Mouse (Mus musculus): ENCODE data around the gene Samd13. TPM values are rescaled to one million over a fixed set of nuclear protein-coding genes. Genes with fewer than 3 reads are reported as not detected.

Samd13 gene
- polyA plus RNA-seq, 1 experiment from 2014 or later = 0.72 TPM

DNA sequence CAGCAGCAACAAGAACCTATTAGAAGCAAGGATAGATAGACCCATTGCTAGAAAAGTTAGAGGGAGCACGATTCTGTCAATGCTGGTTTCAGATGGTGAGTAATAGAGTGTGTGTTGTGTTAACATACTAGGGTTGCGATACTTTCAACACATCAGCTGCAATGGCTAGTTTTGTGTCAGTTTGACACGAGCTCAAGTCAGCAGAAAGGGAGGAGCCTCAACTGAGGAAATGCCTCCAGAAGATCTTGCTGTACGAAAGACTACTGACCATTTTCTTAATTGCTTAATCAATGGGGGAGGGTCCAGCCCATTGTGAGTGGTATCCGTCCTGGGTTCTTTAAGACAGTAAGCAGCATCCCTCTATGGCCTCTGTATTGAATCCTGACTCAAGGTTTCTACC, 7.2 kb upstream of the Samd13 start:
- Histone ChIP-seq H3K27ac (replicated peaks) (no peak overlapping the region), H3K4me1 (no peaks in the 10 kb centered on the region), H3K36me3 (no peaks in the 10 kb centered on the region), H3K9me3 (replicated peaks) (no peaks in the 10 kb centered on the region), H3K27me3 (ENCODE audit: low read depth, poor library complexity, severe bottlenecking) (no peaks in the 10 kb centered on the region), H3K4me3 (no peak overlapping the region)
- WGBS = 88% methylated on average over 5 of the region's 5 CpGs
- DNase-seq (ENCODE audit: low spot score) = no peak

- H3K4me3 ChIP-seq = no peak overlapping the region
- DNase-seq (ENCODE audit: low spot score) = no peak
- 87% methylated on average over 4 of the region's 4 CpGs for WGBS
- H3K4me1 ChIP-seq = peaks cover 21% of the 10 kb centered on the region
- H3K27me3 ChIP-seq (ENCODE audit: low read depth, poor library complexity, severe bottlenecking) = peaks cover 31% of the 10 kb centered on the region
- no peaks in the 10 kb centered on the region for H3K9me3 ChIP-seq (replicated peaks)
- H3K36me3 ChIP-seq = no peaks in the 10 kb centered on the region
- no peak overlapping the region for H3K27ac ChIP-seq (replicated peaks)
These were observed 1.8 kb upstream of the Samd13 start for GRCm38 (mm10) chr3:146687121-146687725.

GRCm38 (mm10) chr3:146686428-146686827, 1.0 kb upstream of the Samd13 start:
- no peaks in the 10 kb centered on the region for H3K9me3 ChIP-seq (replicated peaks)
- no peaks in the 10 kb centered on the region for H3K36me3 ChIP-seq
- peaks cover 22% of the 10 kb centered on the region for H3K4me1 ChIP-seq
- H3K27me3 ChIP-seq (ENCODE audit: low read depth, poor library complexity, severe bottlenecking) = peaks cover 31% of the 10 kb centered on the region
- no peak overlapping the region for H3K4me3 ChIP-seq
- no peak overlapping the region for H3K27ac ChIP-seq (replicated peaks)
- DNase-seq (ENCODE audit: low spot score) = no peak
- 90% methylated on average over 8 of the region's 8 CpGs for WGBS

- Histone ChIP-seq H3K9me3 (replicated peaks) (no peaks in the 10 kb centered on the region), H3K36me3 (no peaks in the 10 kb centered on the region), H3K27ac (replicated peaks) (no peak overlapping the region), H3K4me1 (peaks cover 22% of the 10 kb centered on the region), H3K4me3 (no peak overlapping the region), H3K27me3 (ENCODE audit: low read depth, poor library complexity, severe bottlenecking) (peaks cover 31% of the 10 kb centered on the region)
- no peak for DNase-seq (ENCODE audit: low spot score)
- WGBS = 85% methylated on average over 2 of the region's 2 CpGs
These were observed 2.3 kb downstream of the Samd13 start for GRCm38 (mm10) chr3:146683095-146683494.

- WGBS = 67% methylated on average over 13 of the region's 13 CpGs
- Histone ChIP-seq H3K27ac (replicated peaks) (peak overlapping the region; percentile 52; the same call in 1 of the 2 replicates), H3K4me3 (no peak overlapping the region), H3K4me1 (peaks cover 22% of the 10 kb centered on the region), H3K27me3 (ENCODE audit: low read depth, poor library complexity, severe bottlenecking) (peaks cover 31% of the 10 kb centered on the region), H3K9me3 (replicated peaks) (no peaks in the 10 kb centered on the region), H3K36me3 (no peaks in the 10 kb centered on the region)
- no peak for DNase-seq (ENCODE audit: low spot score)
These were observed 3.2 kb downstream of the Samd13 start for GRCm38 (mm10) chr3:146682140-146682651.

GRCm38 (mm10) chr3:146681696-146682095, 3.7 kb downstream of the Samd13 start:
- Histone ChIP-seq H3K4me1 (peaks cover 22% of the 10 kb centered on the region), H3K27me3 (ENCODE audit: low read depth, poor library complexity, severe bottlenecking) (peaks cover 30% of the 10 kb centered on the region), H3K36me3 (no peaks in the 10 kb centered on the region), H3K27ac (replicated peaks) (no peak overlapping the region), H3K9me3 (replicated peaks) (no peaks in the 10 kb centered on the region), H3K4me3 (no peak overlapping the region)
- no peak for DNase-seq (ENCODE audit: low spot score)
- WGBS = 92% methylated on average over 8 of the region's 8 CpGs

- 92% methylated on average over 13 of the region's 13 CpGs for WGBS
- no peak for DNase-seq (ENCODE audit: low spot score)
- H3K27me3 ChIP-seq (ENCODE audit: low read depth, poor library complexity, severe bottlenecking) = peaks cover 20% of the 10 kb centered on the region
These were observed 4.8 kb downstream of the Samd13 start for GRCm38 (mm10) chr3:146680625-146681024.

GRCm38 (mm10) chr3:146679646-146680045, 5.7 kb downstream of the Samd13 start:
- Histone ChIP-seq H3K27ac (replicated peaks) (no peak overlapping the region), H3K9me3 (replicated peaks) (no peaks in the 10 kb centered on the region), H3K4me1 (peaks cover 9% of the 10 kb centered on the region), H3K27me3 (ENCODE audit: low read depth, poor library complexity, severe bottlenecking) (peaks cover 16% of the 10 kb centered on the region), H3K36me3 (no peaks in the 10 kb centered on the region), H3K4me3 (no peak overlapping the region)
- WGBS = 92% methylated on average over 16 of the region's 16 CpGs
- DNase-seq (ENCODE audit: low spot score) = no peak

More at GRCm38 (mm10) chr3:146680625-146681024, 4.8 kb downstream of the Samd13 start:
- no peak overlapping the region for H3K4me3 ChIP-seq
- H3K4me1 ChIP-seq = peaks cover 18% of the 10 kb centered on the region
- no peaks in the 10 kb centered on the region for H3K36me3 ChIP-seq
- no peaks in the 10 kb centered on the region for H3K9me3 ChIP-seq (replicated peaks)
- H3K27ac ChIP-seq (replicated peaks) = no peak overlapping the region

GRCm38 (mm10) chr3:146676193-146676592, 9.2 kb downstream of the Samd13 start:
- no peak overlapping the region for H3K27ac ChIP-seq (replicated peaks)
- WGBS = 88% methylated on average over 4 of the region's 4 CpGs
- no peaks in the 10 kb centered on the region for H3K9me3 ChIP-seq (replicated peaks)
- no peak for DNase-seq (ENCODE audit: low spot score)
- no peaks in the 10 kb centered on the region for H3K4me1 ChIP-seq
- H3K4me3 ChIP-seq = no peak overlapping the region
- no peaks in the 10 kb centered on the region for H3K27me3 ChIP-seq (ENCODE audit: low read depth, poor library complexity, severe bottlenecking)
- no peaks in the 10 kb centered on the region for H3K36me3 ChIP-seq

GRCm38 (mm10) chr3:146675101-146675500, 10.3 kb downstream of the Samd13 start:
- 77% methylated on average over 1 of the region's 1 CpGs for WGBS

DNA sequence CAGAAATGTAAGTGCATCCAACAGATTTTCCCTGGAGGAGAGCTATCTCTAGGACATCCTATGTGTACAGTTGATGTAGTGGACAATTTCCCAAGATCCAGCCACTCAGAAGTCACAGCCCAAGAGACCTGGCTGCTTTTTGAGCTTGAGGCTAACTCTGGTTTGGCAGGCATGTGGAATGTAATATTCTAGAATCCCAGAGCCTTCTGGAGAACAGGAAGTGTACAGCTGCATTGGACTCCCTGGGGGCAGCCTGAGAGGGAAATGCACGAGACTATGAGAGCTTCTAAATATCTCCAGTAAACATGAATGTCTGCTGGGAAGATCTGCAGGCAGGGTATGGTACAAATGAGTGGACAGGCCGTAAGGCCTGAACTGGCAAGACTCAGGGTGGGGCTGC, 14.3 kb downstream of the Samd13 start:
- H3K9me3 ChIP-seq (replicated peaks) = no peaks in the 10 kb centered on the region
- WGBS = 92% methylated on average over 2 of the region's 2 CpGs
- no peaks in the 10 kb centered on the region for H3K36me3 ChIP-seq
- H3K27me3 ChIP-seq (ENCODE audit: low read depth, poor library complexity, severe bottlenecking) = no peaks in the 10 kb centered on the region
- no peak for DNase-seq (ENCODE audit: low spot score)
- no peaks in the 10 kb centered on the region for H3K4me1 ChIP-seq
- H3K4me3 ChIP-seq = no peak overlapping the region
- H3K27ac ChIP-seq (replicated peaks) = no peak overlapping the region

More at GRCm38 (mm10) chr3:146675101-146675500, 10.3 kb downstream of the Samd13 start:
- no peak overlapping the region for H3K27ac ChIP-seq (replicated peaks)
- H3K9me3 ChIP-seq (replicated peaks) = no peaks in the 10 kb centered on the region
- no peak overlapping the region for H3K4me3 ChIP-seq
- no peaks in the 10 kb centered on the region for H3K36me3 ChIP-seq
- no peak for DNase-seq (ENCODE audit: low spot score)
- H3K4me1 ChIP-seq = no peaks in the 10 kb centered on the region
- H3K27me3 ChIP-seq (ENCODE audit: low read depth, poor library complexity, severe bottlenecking) = no peaks in the 10 kb centered on the region

- no peak overlapping the region for H3K27ac ChIP-seq (replicated peaks)
- DNase-seq (ENCODE audit: low spot score) = no peak
- H3K9me3 ChIP-seq (replicated peaks) = no peaks in the 10 kb centered on the region
- H3K36me3 ChIP-seq = no peaks in the 10 kb centered on the region
- H3K4me3 ChIP-seq = no peak overlapping the region
- H3K27me3 ChIP-seq (ENCODE audit: low read depth, poor library complexity, severe bottlenecking) = no peaks in the 10 kb centered on the region
- H3K4me1 ChIP-seq = no peaks in the 10 kb centered on the region
- WGBS = 83% methylated on average over 7 of the region's 7 CpGs
These were observed 23.5 kb downstream of the Samd13 start for GRCm38 (mm10) chr3:146661907-146662306.

- H3K27me3 ChIP-seq (ENCODE audit: low read depth, poor library complexity, severe bottlenecking) = no peaks in the 10 kb centered on the region
- no peaks in the 10 kb centered on the region for H3K36me3 ChIP-seq
- H3K9me3 ChIP-seq (replicated peaks) = no peaks in the 10 kb centered on the region
- no peaks in the 10 kb centered on the region for H3K4me1 ChIP-seq
- H3K27ac ChIP-seq (replicated peaks) = no peak overlapping the region
- 86% methylated on average over 6 of the region's 6 CpGs for WGBS
- H3K4me3 ChIP-seq = no peak overlapping the region
- DNase-seq (ENCODE audit: low spot score) = no peak
These were observed 24.4 kb downstream of the Samd13 start for GRCm38 (mm10) chr3:146661001-146661400.
